Mouse (Mus musculus) midbrain, postnatal 0 days (tissue): Measurements from ENCODE around the gene Fam169b. TPM values are rescaled to one million over a fixed set of nuclear protein-coding genes. Genes with fewer than 3 reads are reported as not detected.

Experiments used
- ATAC-seq: fragments of 200-750 bp; cut with Nextera tagmentation; 2 replicates; pipeline ENCODE4 v1.8.0; 2017; ENCODE audit warnings: moderate number of reproducible peaks, mild to moderate bottlenecking, moderate TSS enrichment, moderate library complexity; ENCODE audit not compliant: low FRiP score
- DNase-seq: peaks from one replicate; pipeline ENCODE4 v3.0.0-alpha.2; 2015; ENCODE audit warnings: low spot score
- H3K27ac ChIP-seq: fragments of 300-500 bp; sonication (generic); 2 replicates; pipeline ENCODE4 v1.5.1; 2014; ENCODE audit warnings: low read depth, mild to moderate bottlenecking, low read length, mixed read lengths
- H3K27me3 ChIP-seq: fragments of 300-500 bp; sonication (generic); 2 replicates; pipeline ENCODE4 v1.6.1; 2014; ENCODE audit warnings: low read length, control low read depth, mixed read lengths; ENCODE audit not compliant: insufficient read depth
- H3K36me3 ChIP-seq: fragments of 300-500 bp; sonication (generic); 2 replicates; pipeline ENCODE4 v1.6.1; 2014; ENCODE audit warnings: low read length, control low read depth, mixed read lengths; ENCODE audit not compliant: insufficient read depth
- H3K4me1 ChIP-seq: fragments of 300-500 bp; sonication (generic); 2 replicates; pipeline ENCODE4 v1.6.1; 2014; ENCODE audit warnings: mild to moderate bottlenecking, control low read depth, antibody characterized with exemption, low read length, mixed read lengths; ENCODE audit not compliant: insufficient read depth
- H3K4me2 ChIP-seq: fragments of 300-500 bp; sonication (generic); 2 replicates; pipeline ENCODE4 v1.6.1; 2014; ENCODE audit warnings: low read depth, mild to moderate bottlenecking, low read length, mixed read lengths; ENCODE audit not compliant: poor library complexity, severe bottlenecking
- H3K4me3 ChIP-seq: fragments of 300-500 bp; sonication (generic); 2 replicates; pipeline ENCODE4 v1.5.1; 2014; ENCODE audit warnings: low read depth, mild to moderate bottlenecking, low read length, moderate library complexity
- H3K9ac ChIP-seq: fragments of 300-500 bp; sonication (generic); replicated peaks from 2 replicates; pipeline ENCODE4 v1.6.1; 2014; ENCODE audit warnings: mild to moderate bottlenecking, low read length, moderate library complexity, mixed read lengths; ENCODE audit not compliant: poor library complexity, severe bottlenecking
- H3K9me3 ChIP-seq: fragments of 300-500 bp; sonication (generic); 2 replicates; pipeline ENCODE4 v1.6.1; 2016; ENCODE audit warnings: low read length, control low read depth
- CTCF ChIP-seq: IDR thresholded peaks from 2 replicates; pipeline ENCODE4 v1.5.1; 2016; ENCODE audit warnings: antibody characterized with exemption, mild to moderate bottlenecking
- WGBS: fragments of 180-500 bp; shearing (Covaris S2); extraction: QIAGEN DNeasy Blood & Tissue Kit; methylation state at CpG from one replicate; pipeline ENCODE4 v1.1.7; 2014; 5-methylcytosine and 5-hydroxymethylcytosine counted together
- polyA plus RNA-seq: library from polyadenylated mRNA; unstranded; fragments of >200 nt; fragmentation: Nextera tagmentation; extraction: Ambion mirVana; gene quantifications from 2 replicates; pipeline ENCODE4 v1.2.1, GENCODE M21; 2015
- total RNA-seq: library from RNA; depleted of rRNA; stranded (reverse); fragments of >200 nt; gene quantifications from 2 replicates; pipeline ENCODE4 v1.2.3, GENCODE M21; 2014

The Fam169b gene
- total and polyA plus RNA-seq, 2 experiments from 2014 or later, result not detected

- no peak for TF ChIP-seq CTCF
- Histone ChIP-seq H3K9ac (no peak overlapping the region), H3K9me3 (no peaks in the 10 kb centered on the region), H3K4me2 (no peak overlapping the region), H3K36me3 (no peaks in the 10 kb centered on the region), H3K27me3 (no peaks in the 10 kb centered on the region), H3K4me1 (no peaks in the 10 kb centered on the region), H3K27ac (no peak overlapping the region), H3K4me3 (no peak overlapping the region)
- WGBS, result 48% methylated on average over 4 of the region's 4 CpGs
- ATAC-seq (no peak), DNase-seq (no peak)
Observed at GRCm38 (mm10) chr7:68245681-68246080, 28.0 kb upstream of the Fam169b start.

- Histone ChIP-seq H3K36me3 (no peaks in the 10 kb centered on the region), H3K27me3 (no peaks in the 10 kb centered on the region), H3K27ac (no peak overlapping the region), H3K4me1 (no peaks in the 10 kb centered on the region), H3K4me2 (no peak overlapping the region), H3K9ac (no peak overlapping the region), H3K4me3 (no peak overlapping the region), H3K9me3 (no peaks in the 10 kb centered on the region)
- 80% methylated on average over 8 of the region's 8 CpGs for whole genome bisulfite sequencing
- ATAC-seq (no peak), DNase-seq (no peak)
- no peak for TF ChIP-seq CTCF
Observed at GRCm38 (mm10) chr7:68246249-68246648, 27.4 kb upstream of the Fam169b start.

- Histone ChIP-seq H3K36me3 (no peaks in the 10 kb centered on the region), H3K4me3 (no peak overlapping the region), H3K27ac (no peak overlapping the region), H3K9ac (no peak overlapping the region), H3K27me3 (no peaks in the 10 kb centered on the region), H3K4me2 (no peak overlapping the region), H3K9me3 (no peaks in the 10 kb centered on the region), H3K4me1 (no peaks in the 10 kb centered on the region)
- WGBS, result 84% methylated on average over 1 of the region's 1 CpGs
- DNase-seq (no peak), ATAC-seq (no peak)
- no peak for TF ChIP-seq CTCF
Observed at GRCm38 (mm10) chr7:68250411-68250810, 23.2 kb upstream of the Fam169b start.

GRCm38 (mm10) chr7:68250902-68251301, 22.7 kb upstream of the Fam169b start:
- ATAC-seq (no peak), DNase-seq (no peak)
- H3K27me3 ChIP-seq, result no peaks in the 10 kb centered on the region
- no peak overlapping the region for H3K4me3 ChIP-seq
- H3K9me3 ChIP-seq, result no peaks in the 10 kb centered on the region
- no peak overlapping the region for H3K9ac ChIP-seq
- 90% methylated on average over 3 of the region's 3 CpGs for WGBS
- no peaks in the 10 kb centered on the region for H3K4me1 ChIP-seq
- H3K36me3 ChIP-seq, result no peaks in the 10 kb centered on the region
- TF ChIP-seq CTCF, result no peak
- no peak overlapping the region for H3K4me2 ChIP-seq
- no peak overlapping the region for H3K27ac ChIP-seq

GRCm38 (mm10) chr7:68257767-68258166, 15.9 kb upstream of the Fam169b start:
- H3K4me2 ChIP-seq, result no peak overlapping the region
- no peak overlapping the region for H3K9ac ChIP-seq
- ATAC-seq (no peak), DNase-seq (no peak)
- H3K27me3 ChIP-seq, result no peaks in the 10 kb centered on the region
- WGBS, result 65% methylated on average over 2 of the region's 2 CpGs
- no peaks in the 10 kb centered on the region for H3K9me3 ChIP-seq
- H3K27ac ChIP-seq, result no peak overlapping the region
- H3K36me3 ChIP-seq, result no peaks in the 10 kb centered on the region
- no peak for TF ChIP-seq CTCF
- H3K4me1 ChIP-seq, result no peaks in the 10 kb centered on the region
- no peak overlapping the region for H3K4me3 ChIP-seq

GRCm38 (mm10) chr7:68258326-68259150, 15.1 kb upstream of the Fam169b start:
- H3K27me3 ChIP-seq, result no peaks in the 10 kb centered on the region
- no peaks in the 10 kb centered on the region for H3K4me1 ChIP-seq
- no peak for ATAC-seq
- H3K4me2 ChIP-seq, result no peak overlapping the region
- 77% methylated on average over 17 of the region's 17 CpGs for WGBS
- TF ChIP-seq CTCF, result no peak
- DNase-seq, result no peak
- no peak overlapping the region for H3K9ac ChIP-seq
- H3K27ac ChIP-seq, result no peak overlapping the region
- H3K36me3 ChIP-seq, result no peaks in the 10 kb centered on the region
- no peaks in the 10 kb centered on the region for H3K9me3 ChIP-seq
- H3K4me3 ChIP-seq, result no peak overlapping the region
